Mouse (Mus musculus) forebrain, embryonic 12.5 days (tissue): Measurements from ENCODE around the gene Tekt5. TPM values are rescaled to one million over a fixed set of nuclear protein-coding genes. Genes with fewer than 3 reads are reported as not detected.

Experiments
- ATAC-seq: fragments of 200-750 bp; cut with Nextera tagmentation; 2 replicates; pipeline ENCODE4 v1.8.0; 2017; ENCODE audit warnings: moderate TSS enrichment; ENCODE audit not compliant: low FRiP score
- H3K27ac ChIP-seq: fragments of 300-500 bp; sonication (generic); 2 replicates; pipeline ENCODE4 v1.5.1; 2016; ENCODE audit warnings: mild to moderate bottlenecking
- H3K27me3 ChIP-seq: fragments of 300-500 bp; sonication (generic); 2 replicates; pipeline ENCODE4 v1.6.1; 2016; ENCODE audit warnings: mild to moderate bottlenecking
- H3K36me3 ChIP-seq: fragments of 300-500 bp; sonication (generic); replicated peaks from 2 replicates; pipeline ENCODE4 v1.6.1; 2016; ENCODE audit warnings: mild to moderate bottlenecking
- H3K4me1 ChIP-seq: fragments of 300-500 bp; sonication (generic); 2 replicates; pipeline ENCODE4 v1.6.1; 2016
- H3K4me2 ChIP-seq: fragments of 300-500 bp; sonication (generic); 2 replicates; pipeline ENCODE4 v1.6.1; 2016; ENCODE audit warnings: mild to moderate bottlenecking, moderate library complexity
- H3K4me3 ChIP-seq: fragments of 300-500 bp; sonication (generic); replicated peaks from 2 replicates; pipeline ENCODE4 v1.5.1; 2016; ENCODE audit warnings: mild to moderate bottlenecking
- H3K9ac ChIP-seq: fragments of 300-500 bp; sonication (generic); 2 replicates; pipeline ENCODE4 v1.6.1; 2016; ENCODE audit warnings: mild to moderate bottlenecking
- H3K9me3 ChIP-seq: fragments of 300-500 bp; sonication (generic); 2 replicates; pipeline ENCODE4 v1.6.1; 2016
- WGBS: fragments of 180-500 bp; shearing (Covaris S2); methylation state at CpG from one replicate; pipeline ENCODE4 v1.1.7; 2016; 5-methylcytosine and 5-hydroxymethylcytosine counted together
- polyA plus RNA-seq: library from polyadenylated mRNA; unstranded; fragments of >200 nt; fragmentation: Nextera tagmentation; extraction: Ambion mirVana; gene quantifications from 2 replicates; pipeline ENCODE4 v1.2.1, GENCODE M21; 2016

Gene Tekt5
- polyA plus RNA-seq, 1 experiment from 2014 or later, result 0.14 TPM

DNA sequence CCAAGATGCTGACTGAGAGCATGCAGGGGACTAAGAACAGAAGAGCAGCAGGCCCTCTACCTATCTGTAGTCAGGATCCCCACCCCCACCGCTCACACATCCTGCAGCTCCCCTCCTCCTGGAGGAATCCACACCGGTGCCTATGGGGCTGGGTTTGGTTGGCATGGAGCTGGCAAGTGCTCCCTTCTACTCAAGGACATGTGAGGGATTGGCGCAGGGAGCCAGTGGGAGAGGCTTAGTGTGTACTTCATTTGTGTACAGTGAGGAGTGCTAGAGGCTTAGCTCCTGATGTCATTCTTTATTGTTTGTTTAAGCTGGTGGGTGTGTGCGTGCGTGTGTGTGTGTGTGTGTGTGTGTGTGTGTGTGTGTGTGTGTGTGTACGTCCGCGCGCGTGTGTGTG lies 45.4 kb downstream of the Tekt5 start:
- no peaks in the 10 kb centered on the region for H3K9me3 ChIP-seq
- no peak overlapping the region for H3K4me3 ChIP-seq
- no peaks in the 10 kb centered on the region for H3K36me3 ChIP-seq
- H3K4me2 ChIP-seq, result no peak overlapping the region
- WGBS, result 81% methylated on average over 9 of the region's 10 CpGs
- no peaks in the 10 kb centered on the region for H3K27me3 ChIP-seq
- ATAC-seq, result no peak
- no peak overlapping the region for H3K27ac ChIP-seq
- no peak overlapping the region for H3K9ac ChIP-seq
- H3K4me1 ChIP-seq, result no peaks in the 10 kb centered on the region

GRCm38 (mm10) chr16:10349436-10349835 lies 45.9 kb downstream of the Tekt5 start:
- Histone ChIP-seq H3K4me1 (0 out of 2 replicates have a peak, but pooled peaks cover 3% of the 10 kb centered on the region), H3K9me3 (no peaks in the 10 kb centered on the region), H3K4me2 (no peak overlapping the region), H3K36me3 (no peaks in the 10 kb centered on the region), H3K27ac (no peak overlapping the region), H3K9ac (no peak overlapping the region), H3K27me3 (no peaks in the 10 kb centered on the region), H3K4me3 (no peak overlapping the region)
- 76% methylated on average over 5 of the region's 5 CpGs for WGBS
- ATAC-seq, result no peak

DNA sequence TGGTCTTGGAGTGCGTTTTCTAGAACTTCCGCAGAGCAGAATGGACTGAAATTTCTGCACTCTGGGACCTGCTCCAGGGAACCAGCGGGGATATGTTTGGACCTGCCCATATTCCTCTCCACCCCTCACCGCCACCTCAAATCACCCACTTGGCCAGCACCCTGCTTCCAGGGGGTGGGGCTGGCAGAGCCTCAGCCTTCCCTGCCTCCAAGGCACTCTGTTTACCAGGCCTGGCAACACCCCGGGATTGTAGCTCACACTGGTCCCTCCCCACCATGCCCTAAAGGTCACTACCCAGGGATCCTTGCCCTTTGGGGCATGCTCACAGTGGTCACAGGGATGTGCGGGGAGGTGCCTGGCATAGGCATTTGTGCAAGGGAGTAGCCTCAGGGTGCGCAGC lies 47.7 kb downstream of the Tekt5 start:
- H3K4me1 ChIP-seq, result peaks cover 5% of the 10 kb centered on the region

DNA sequence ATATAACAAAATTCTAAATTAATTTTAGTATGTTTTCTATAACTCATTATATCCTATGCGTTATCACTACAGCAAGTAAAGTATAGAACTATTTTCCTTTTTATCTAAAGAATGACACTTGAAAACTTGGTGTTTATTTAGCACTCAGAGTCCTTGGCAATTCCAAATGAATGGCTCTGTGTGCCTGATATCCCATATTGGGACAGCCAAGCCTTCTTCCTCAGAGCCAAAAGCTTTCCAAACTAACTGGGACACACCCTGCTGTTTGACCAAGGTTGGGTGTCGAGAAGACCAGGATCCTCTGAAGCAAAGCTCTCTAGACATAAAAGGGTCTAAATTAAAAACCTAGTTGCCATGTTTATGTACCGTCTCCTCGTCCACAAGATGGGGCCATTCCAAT lies 54.2 kb downstream of the Tekt5 start:
- no peak overlapping the region for H3K9ac ChIP-seq
- no peak for ATAC-seq
- no peak overlapping the region for H3K4me3 ChIP-seq
- no peak overlapping the region for H3K4me2 ChIP-seq
- H3K4me1 ChIP-seq, result peaks cover 7% of the 10 kb centered on the region
- H3K27me3 ChIP-seq, result no peaks in the 10 kb centered on the region
- no peaks in the 10 kb centered on the region for H3K9me3 ChIP-seq
- no peak overlapping the region for H3K27ac ChIP-seq
- 78% methylated on average over 4 of the region's 4 CpGs for WGBS
- no peaks in the 10 kb centered on the region for H3K36me3 ChIP-seq

More for the DNA sequence above, 47.7 kb downstream of the Tekt5 start:
- H3K36me3 ChIP-seq, result no peaks in the 10 kb centered on the region
- no peaks in the 10 kb centered on the region for H3K9me3 ChIP-seq
- 91% methylated on average over 7 of the region's 7 CpGs for WGBS
- no peaks in the 10 kb centered on the region for H3K27me3 ChIP-seq
- H3K9ac ChIP-seq, result no peak overlapping the region
- no peak overlapping the region for H3K4me3 ChIP-seq
- ATAC-seq, result no peak
- H3K27ac ChIP-seq, result no peak overlapping the region
- H3K4me2 ChIP-seq, result no peak overlapping the region

- no peaks in the 10 kb centered on the region for H3K27me3 ChIP-seq
- H3K4me1 ChIP-seq, result peaks cover 7% of the 10 kb centered on the region
- WGBS, result 91% methylated on average over 10 of the region's 10 CpGs
- no peak for ATAC-seq
- H3K4me3 ChIP-seq, result no peak overlapping the region
- H3K27ac ChIP-seq, result no peak overlapping the region
- H3K9ac ChIP-seq, result no peak overlapping the region
- no peak overlapping the region for H3K4me2 ChIP-seq
- no peaks in the 10 kb centered on the region for H3K9me3 ChIP-seq
- H3K36me3 ChIP-seq, result no peaks in the 10 kb centered on the region
Observed at GRCm38 (mm10) chr16:10339930-10340329, 55.4 kb downstream of the Tekt5 start.

GRCm38 (mm10) chr16:10338601-10339000 lies 56.7 kb downstream of the Tekt5 start:
- no peak for ATAC-seq
- Histone ChIP-seq H3K4me3 (no peak overlapping the region), H3K4me2 (no peak overlapping the region), H3K27ac (no peak overlapping the region), H3K27me3 (no peaks in the 10 kb centered on the region), H3K36me3 (no peaks in the 10 kb centered on the region), H3K9ac (no peak overlapping the region), H3K9me3 (no peaks in the 10 kb centered on the region), H3K4me1 (peaks cover 4% of the 10 kb centered on the region)
- WGBS, result 95% methylated on average over 5 of the region's 5 CpGs

DNA sequence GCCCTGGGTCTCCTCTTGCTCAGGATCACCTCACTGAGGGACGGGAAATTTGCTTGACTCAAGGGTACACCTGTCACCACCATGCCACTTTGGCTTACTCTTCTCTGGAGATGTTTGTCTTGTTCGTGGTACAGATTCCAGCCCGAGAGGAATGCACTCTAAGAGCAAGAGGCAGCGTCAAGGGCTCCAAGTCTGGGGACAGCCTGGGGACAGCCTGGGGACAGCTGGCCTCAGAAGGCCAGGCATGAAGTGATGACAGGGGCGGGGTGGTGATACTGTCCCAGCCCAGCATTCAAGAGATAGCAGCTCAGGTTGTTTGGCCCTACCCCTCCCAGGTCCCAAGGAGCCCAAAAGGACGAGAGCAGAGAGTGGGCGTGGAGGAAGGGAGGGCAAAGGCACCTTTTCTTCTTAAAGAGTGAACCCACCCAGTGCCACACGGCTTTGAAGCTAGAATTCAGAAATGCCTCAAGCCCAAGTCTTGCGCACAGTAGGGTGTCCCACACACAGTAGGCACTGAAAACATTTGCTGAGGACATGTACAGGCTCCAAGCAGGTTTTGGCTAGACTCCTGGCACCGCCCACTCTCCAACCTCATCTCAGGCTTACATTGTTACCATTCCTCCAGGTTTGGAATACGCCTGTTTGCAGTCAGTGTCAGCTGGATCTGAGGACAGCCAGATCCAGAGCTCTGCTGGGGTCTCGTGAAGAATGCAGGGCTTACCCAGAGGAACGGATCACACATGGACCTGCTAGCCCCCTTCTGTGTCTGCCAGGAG lies 57.7 kb downstream of the Tekt5 start:
- Histone ChIP-seq H3K4me1 (peaks cover 3% of the 10 kb centered on the region), H3K36me3 (no peaks in the 10 kb centered on the region), H3K9ac (no peak overlapping the region), H3K9me3 (no peaks in the 10 kb centered on the region), H3K27ac (no peak overlapping the region), H3K4me3 (no peak overlapping the region), H3K27me3 (no peaks in the 10 kb centered on the region), H3K4me2 (no peak overlapping the region)
- ATAC-seq, result no peak
- WGBS, result 87% methylated on average over 13 of the region's 13 CpGs

DNA sequence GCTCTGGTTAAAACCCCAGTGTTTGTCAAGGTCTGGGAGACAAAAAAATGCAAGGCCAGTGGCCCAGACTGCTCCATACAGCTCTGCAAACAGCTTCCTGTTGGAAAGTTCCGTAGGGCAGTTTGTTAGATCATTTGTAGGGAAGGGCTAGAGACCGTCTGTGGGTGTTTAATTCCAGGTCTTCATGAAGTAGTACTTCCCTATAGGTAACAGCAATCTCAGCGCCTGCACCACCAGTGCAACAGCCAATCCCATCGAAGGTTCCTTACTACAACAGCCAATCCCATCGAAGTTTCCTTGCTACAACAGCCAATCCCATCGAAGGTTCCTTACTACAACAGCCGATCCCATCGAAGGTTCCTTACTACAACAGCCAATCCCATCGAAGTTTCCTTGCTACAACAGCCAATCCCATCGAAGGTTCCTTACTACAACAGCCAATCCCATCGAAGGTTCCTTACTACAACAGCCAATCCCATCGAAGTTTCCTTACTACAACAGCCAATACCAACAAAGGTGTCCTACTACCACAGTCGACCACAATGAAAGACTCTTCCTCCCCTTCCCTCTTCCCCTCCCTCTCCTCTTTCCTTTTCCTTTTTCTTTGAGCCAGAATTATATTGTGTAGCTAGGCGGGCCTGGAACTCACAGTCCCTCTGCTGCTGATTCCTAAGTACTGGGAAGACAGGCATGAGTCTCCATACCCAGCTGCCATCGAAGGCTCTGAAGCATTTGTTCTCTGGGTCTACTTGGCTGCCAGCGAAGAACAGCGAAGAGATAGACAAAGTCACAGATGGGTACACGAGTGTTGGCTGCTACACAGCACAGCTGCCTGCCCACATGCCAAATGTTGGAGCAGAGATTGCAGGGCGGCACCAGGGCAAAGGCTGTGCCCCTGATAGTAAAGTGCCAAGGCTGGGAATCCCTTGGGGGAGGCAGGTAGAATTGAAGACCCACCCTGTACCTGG lies 58.6 kb downstream of the Tekt5 start:
- H3K4me2 ChIP-seq, result no peak overlapping the region
- no peak for ATAC-seq
- no peak overlapping the region for H3K27ac ChIP-seq
- no peaks in the 10 kb centered on the region for H3K4me1 ChIP-seq
- no peaks in the 10 kb centered on the region for H3K36me3 ChIP-seq
- H3K4me3 ChIP-seq, result no peak overlapping the region
- H3K9me3 ChIP-seq, result no peaks in the 10 kb centered on the region
- no peaks in the 10 kb centered on the region for H3K27me3 ChIP-seq
- no peak overlapping the region for H3K9ac ChIP-seq
- WGBS, result 95% methylated on average over 19 of the region's 19 CpGs

GRCm38 (mm10) chr16:10335953-10336352 lies 59.3 kb downstream of the Tekt5 start:
- ATAC-seq, result no peak
- H3K36me3 ChIP-seq, result no peaks in the 10 kb centered on the region
- H3K4me3 ChIP-seq, result no peak overlapping the region
- no peak overlapping the region for H3K9ac ChIP-seq
- H3K27ac ChIP-seq, result no peak overlapping the region
- H3K4me2 ChIP-seq, result no peak overlapping the region
- no peaks in the 10 kb centered on the region for H3K9me3 ChIP-seq
- H3K27me3 ChIP-seq, result no peaks in the 10 kb centered on the region
- WGBS, result 77% methylated on average over 2 of the region's 2 CpGs
- H3K4me1 ChIP-seq, result no peaks in the 10 kb centered on the region

DNA sequence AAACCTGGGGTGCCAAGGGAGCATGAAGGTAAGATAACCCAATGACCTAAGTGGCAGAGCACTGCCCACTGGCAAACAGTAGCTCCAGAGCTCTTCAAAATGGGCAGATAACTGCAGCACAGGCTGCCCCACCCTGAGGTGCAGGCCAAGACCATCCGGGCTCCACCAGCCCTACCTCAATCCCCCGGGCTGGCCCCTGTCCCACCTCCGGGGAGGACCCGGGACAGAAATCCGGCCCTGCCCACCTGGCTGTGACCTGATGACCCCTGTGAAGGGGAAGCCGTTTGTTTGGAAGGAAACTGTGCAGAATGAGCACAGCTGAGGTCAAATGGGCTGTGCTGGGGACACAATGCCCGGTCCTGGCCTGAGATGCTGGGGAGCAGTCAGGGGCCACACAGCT lies 62.6 kb downstream of the Tekt5 start:
- Histone ChIP-seq H3K4me1 (no peaks in the 10 kb centered on the region), H3K27ac (no peak overlapping the region), H3K9ac (no peak overlapping the region), H3K27me3 (no peaks in the 10 kb centered on the region), H3K4me3 (no peak overlapping the region), H3K36me3 (no peaks in the 10 kb centered on the region), H3K9me3 (no peaks in the 10 kb centered on the region), H3K4me2 (no peak overlapping the region)
- no peak for ATAC-seq
- WGBS, result 54% methylated on average over 7 of the region's 7 CpGs

DNA sequence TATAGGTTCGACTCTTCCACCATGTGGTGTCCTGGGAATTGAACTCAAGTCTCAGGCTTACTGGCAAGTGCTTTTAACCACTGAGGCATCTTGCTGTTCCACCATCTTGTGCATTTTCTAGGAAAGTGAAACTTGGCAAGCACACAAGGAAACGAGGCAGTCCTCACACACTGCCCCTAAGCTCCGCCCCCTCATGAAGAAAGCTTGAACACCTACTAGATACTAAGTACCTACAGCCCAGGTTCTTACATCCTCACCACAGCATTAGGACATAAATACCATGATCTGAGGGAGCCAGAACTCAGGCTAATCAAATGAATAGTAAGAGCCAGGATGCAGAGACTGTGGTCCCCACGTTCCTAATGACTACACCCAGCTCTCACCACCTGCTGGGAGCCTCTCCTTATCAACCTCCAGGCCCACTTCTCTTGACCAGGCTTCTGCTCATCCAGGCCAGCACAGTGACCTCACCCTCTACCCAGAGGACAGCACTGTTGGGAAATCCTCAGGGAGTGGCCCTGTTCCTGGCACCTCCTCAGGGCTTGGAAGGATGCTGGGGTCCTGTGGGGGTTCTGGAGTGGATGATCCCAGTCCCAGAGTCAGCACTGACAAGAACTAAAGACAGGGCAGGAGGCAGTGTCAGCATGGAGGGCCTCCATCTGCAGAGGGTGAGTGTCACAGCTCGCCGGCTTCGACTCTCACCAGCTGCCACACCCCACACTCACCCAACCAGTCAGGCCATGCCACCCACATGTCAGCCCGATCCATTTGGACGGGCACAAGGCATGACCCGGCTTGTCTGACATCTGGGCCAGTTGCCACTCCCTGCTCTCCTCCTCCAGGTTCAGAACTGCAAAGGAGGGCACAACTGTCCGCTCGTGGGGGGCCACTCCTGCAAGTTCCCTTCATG lies 64.4 kb downstream of the Tekt5 start:
- Histone ChIP-seq H3K4me2 (no peak overlapping the region), H3K9me3 (no peaks in the 10 kb centered on the region), H3K4me3 (no peak overlapping the region), H3K4me1 (no peaks in the 10 kb centered on the region), H3K27ac (no peak overlapping the region), H3K36me3 (no peaks in the 10 kb centered on the region), H3K9ac (no peak overlapping the region), H3K27me3 (no peaks in the 10 kb centered on the region)
- WGBS, result 81% methylated on average over 12 of the region's 12 CpGs
- no peak for ATAC-seq
